Mouse (Mus musculus) lung, adult 2 months (tissue): Measurements from ENCODE around the gene Uckl1.

ENCODE experiments used
- CTCF ChIP-seq: fragments of 200-500 bp; IDR thresholded peaks from 2 replicates; pipeline ENCODE4 v1.5.1; 2011; ENCODE audit warnings: mild to moderate bottlenecking, low read length, control low read depth; ENCODE audit not compliant: insufficient read depth
- POLR2A ChIP-seq: fragments of 200-500 bp; IDR thresholded peaks from 2 replicates; pipeline ENCODE4 v1.6.1; 2011; ENCODE audit warnings: low read depth, mild to moderate bottlenecking, control low read depth, low read length, borderline replicate concordance; ENCODE audit errors: extremely low read depth

- no peak for TF ChIP-seq CTCF
- no peak for TF ChIP-seq POLR2A
Observed at GRCm38 (mm10) chr2:181591528-181592085, 6.9 kb upstream of the Uckl1 start, which contains the start of gene Prpf6.
